Mouse (Mus musculus): ENCODE results near the gene Tmem128.

GRCm38 (mm10) chr5:38256551-38256950 is 3.4 kb upstream of the Tmem128 start:
- TF ChIP-seq CTCF (IDR thresholded peaks at IDR 0.05; ENCODE audit: low read depth, low read length) = no peak
- TF ChIP-seq POLR2A (IDR thresholded peaks at IDR 0.05; ENCODE audit: borderline replicate concordance, low read depth, low read length) = no peak

Measured in bone marrow macrophage, adult 2 months (primary cell).